Mouse (Mus musculus) liver, adult 2 months (tissue): ENCODE results near the gene Il5ra.

ENCODE experiments used
- CTCF ChIP-seq: fragments of 200-500 bp; IDR thresholded peaks from 2 replicates; pipeline ENCODE4 v1.5.1; 2011; ENCODE audit warnings: low read depth, low read length, control low read depth
- POLR2A ChIP-seq: fragments of 200-500 bp; IDR thresholded peaks from 2 replicates; pipeline ENCODE4 v1.6.1; 2011; ENCODE audit warnings: low read length, control low read depth; ENCODE audit not compliant: insufficient read depth; ENCODE audit errors: extremely low read depth

GRCm38 (mm10) chr6:106761486-106761885 is 12.6 kb upstream of the Il5ra start:
- TF ChIP-seq POLR2A (no peak), CTCF (no peak)
